Mouse (Mus musculus): ENCODE results near the gene Gpr62.

Gpr62 gene

GRCm38 (mm10) chr9:106417841-106418625, 47.7 kb downstream of the Gpr62 start:
- Histone ChIP-seq H3K27me3 (ENCODE audit: insufficient read depth, low read length) (peaks cover 17% of the 10 kb centered on the region), H3K9me3 (ENCODE audit: low read length) (no peaks in the 10 kb centered on the region), H3K36me3 (ENCODE audit: insufficient read depth, low read length) (no peaks in the 10 kb centered on the region), H3K4me3 (replicated peaks; ENCODE audit: low read length) (peak overlapping the region; percentile 68), H3K4me1 (replicated peaks; ENCODE audit: low read depth, low read length) (peaks cover 48% of the 10 kb centered on the region)
- no peak for TF ChIP-seq CTCF (conservative IDR thresholded peaks at IDR 0.05; ENCODE audit: low read length)
- no peak for TF ChIP-seq POU5F1 (IDR thresholded peaks at IDR 0.05; ENCODE audit: borderline replicate concordance, low read length)
- TF ChIP-seq NANOG (IDR thresholded peaks at IDR 0.05; ENCODE audit: borderline replicate concordance, low read length), result no peak

- H3K9me3 ChIP-seq (ENCODE audit: low read length), result no peaks in the 10 kb centered on the region
- H3K36me3 ChIP-seq (ENCODE audit: insufficient read depth, low read length), result no peaks in the 10 kb centered on the region
- peaks cover 17% of the 10 kb centered on the region for H3K27me3 ChIP-seq (ENCODE audit: insufficient read depth, low read length)
- no peak for TF ChIP-seq NANOG (IDR thresholded peaks at IDR 0.05; ENCODE audit: borderline replicate concordance, low read length)
- no peak for TF ChIP-seq POU5F1 (IDR thresholded peaks at IDR 0.05; ENCODE audit: borderline replicate concordance, low read length)
- TF ChIP-seq CTCF (conservative IDR thresholded peaks at IDR 0.05; ENCODE audit: low read length), result no peak
- no peak overlapping the region for H3K4me3 ChIP-seq (replicated peaks; ENCODE audit: low read length)
- peaks cover 45% of the 10 kb centered on the region for H3K4me1 ChIP-seq (replicated peaks; ENCODE audit: low read depth, low read length)
Measured at GRCm38 (mm10) chr9:106416826-106417225, 48.9 kb downstream of the Gpr62 start.

All from E14TG2a.4 (cell line).